In genomic region chr9:62469143-62469542, GRCm38 (mm10) we compare ENCODE assay signal across 11 mouse cellular contexts.
DNase-seq lines count a peak whose midpoint lies in the region; ATAC-seq lines count a peak whose summit lies in the region.
"Had no signal": no experiment of that assay in that cellular context is flagged by ENCODE, and none has a peak within 500 bp of the region (broad histone marks: within the 10 kb centered on the region; RNA-seq: fewer than 3 reads in every experiment).

No protein-coding gene starts in this region.

- intact Hi-C loops in gastrocnemius, postnatal 14 days (cut with DNase I; ENCODE audit: low total_unique reads), result no loop called here

- no peak overlapping the region for H3K4me3 ChIP-seq in neural tube, embryonic 11.5 days (ENCODE audit: low read depth, low read length)
- H3K4me3 ChIP-seq in hindbrain, embryonic 15.5 days, result no peak overlapping the region
- H3K4me3 ChIP-seq in heart, embryonic 12.5 days, result no peak overlapping the region
- H3K4me3 ChIP-seq: myocyte had no signal

- H3K27ac ChIP-seq in neural tube, embryonic 11.5 days (ENCODE audit: low read depth, low read length), result no peak overlapping the region
- peak overlapping the region; percentile 52 for H3K27ac ChIP-seq in hindbrain, embryonic 15.5 days (replicated peaks)
- H3K27ac ChIP-seq in heart, embryonic 12.5 days (ENCODE audit: poor library complexity, severe bottlenecking), result no peak overlapping the region
- H3K27ac ChIP-seq: liver, embryonic 14.5 days had no signal

- peak; percentile 53 for DNase-seq in neural tube, embryonic 11.5 days (ENCODE audit: low spot score)
- DNase-seq in neural tube, embryonic 10.5 days (ENCODE audit: extremely low spot score, low spot score), result no peak
- DNase-seq in embryo, embryonic 9.5 days (ENCODE audit: extremely low spot score), result peak; percentile 17
- DNase-seq in retina, postnatal 7 days (ENCODE audit: low read depth, low spot score), result peak; percentile 64
- no peak for DNase-seq in gastrocnemius, postnatal 14 days
- DNase-seq in layer of hippocampus, adult 9-11 months, result no peak
- DNase-seq: adrenal gland, postnatal 10 days had no signal

- WGBS in neural tube, embryonic 11.5 days, result 31% methylated on average over 13 of the region's 13 CpGs
- WGBS in hindbrain, embryonic 15.5 days, result 21% methylated on average over 13 of the region's 13 CpGs
- WGBS in heart, embryonic 12.5 days, result 73% methylated on average over 13 of the region's 13 CpGs

- no peak overlapping the region for H3K4me2 ChIP-seq in neural tube, embryonic 11.5 days (ENCODE audit: low read depth)
- H3K4me2 ChIP-seq in hindbrain, embryonic 15.5 days, result no peak overlapping the region
- H3K4me2 ChIP-seq in heart, embryonic 12.5 days, result no peak overlapping the region

- no peak overlapping the region; the same call in 1 of the 2 replicates for H3K9ac ChIP-seq in neural tube, embryonic 11.5 days (ENCODE audit: low read length)
- H3K9ac ChIP-seq in hindbrain, embryonic 15.5 days, result no peak overlapping the region
- no peak overlapping the region for H3K9ac ChIP-seq in heart, embryonic 12.5 days
- H3K9ac ChIP-seq: liver, embryonic 14.5 days had no signal

- peaks cover 6% of the 10 kb centered on the region; the same call in 1 of the 2 replicates for H3K4me1 ChIP-seq in neural tube, embryonic 11.5 days (ENCODE audit: control insufficient read depth, insufficient read depth, low read length)
- H3K4me1 ChIP-seq in hindbrain, embryonic 15.5 days (replicated peaks), result peaks cover 34% of the 10 kb centered on the region
- H3K4me1 ChIP-seq in heart, embryonic 12.5 days (replicated peaks), result peaks cover 5% of the 10 kb centered on the region

- no peaks in the 10 kb centered on the region for H3K27me3 ChIP-seq in neural tube, embryonic 11.5 days (ENCODE audit: control insufficient read depth, insufficient read depth, low read length)
- no peaks in the 10 kb centered on the region for H3K27me3 ChIP-seq in hindbrain, embryonic 15.5 days
- no peaks in the 10 kb centered on the region for H3K27me3 ChIP-seq in heart, embryonic 12.5 days (replicated peaks)

- peak; percentile 45; the same call in 1 of the 2 replicates for ATAC-seq in neural tube, embryonic 11.5 days (ENCODE audit: insufficient read depth, low FRiP score, low TSS enrichment)
- peak; percentile 65 for ATAC-seq in hindbrain, embryonic 15.5 days (ENCODE audit: low FRiP score, low read depth)
- no peak for ATAC-seq in heart, embryonic 12.5 days (ENCODE audit: insufficient number of reproducible peaks, low FRiP score)

- H3K36me3 ChIP-seq in neural tube, embryonic 11.5 days (ENCODE audit: control insufficient read depth, insufficient read depth, low read length), result no peaks in the 10 kb centered on the region
- H3K36me3 ChIP-seq in hindbrain, embryonic 15.5 days, result no peaks in the 10 kb centered on the region
- H3K36me3 ChIP-seq in heart, embryonic 12.5 days, result no peaks in the 10 kb centered on the region

- no peaks in the 10 kb centered on the region for H3K9me3 ChIP-seq in neural tube, embryonic 11.5 days (ENCODE audit: control insufficient read depth, low read length)
- no peaks in the 10 kb centered on the region for H3K9me3 ChIP-seq in hindbrain, embryonic 15.5 days
- H3K9me3 ChIP-seq in heart, embryonic 12.5 days (replicated peaks), result no peaks in the 10 kb centered on the region

Comparison
In these comparisons a context has a peak if more than half of its experiments do, and no peak if none do; other contexts are left out.
1. DNase-seq: peak in neural tube, embryonic 11.5 days (single experiment), embryo, embryonic 9.5 days (single experiment) and retina, postnatal 7 days (single experiment); none in neural tube, embryonic 10.5 days (single experiment), gastrocnemius, postnatal 14 days (single experiment) and layer of hippocampus, adult 9-11 months (single experiment).